Mouse (Mus musculus) midbrain, embryonic 14.5 days (tissue): ENCODE results near the gene Rab12. TPM values are rescaled to one million over a fixed set of nuclear protein-coding genes. Genes with fewer than 3 reads are reported as not detected.

Source experiments
- ATAC-seq: fragments of 200-750 bp; cut with Nextera tagmentation; 2 replicates; pipeline ENCODE4 v1.8.0; 2017; ENCODE audit warnings: moderate number of reproducible peaks, moderate library complexity; ENCODE audit not compliant: low FRiP score, low TSS enrichment
- DNase-seq: peaks from one replicate; pipeline ENCODE4 v3.0.0-alpha.2; 2015
- H3K27ac ChIP-seq: fragments of 300-500 bp; sonication (generic); replicated peaks from 2 replicates; pipeline ENCODE4 v1.5.1; 2014; ENCODE audit warnings: mild to moderate bottlenecking, low read depth, low read length, moderate library complexity
- H3K27me3 ChIP-seq: fragments of 300-500 bp; sonication (generic); 2 replicates; pipeline ENCODE4 v1.6.1; 2014; ENCODE audit warnings: low read length, control low read depth, mixed read lengths; ENCODE audit not compliant: control insufficient read depth, insufficient read depth
- H3K36me3 ChIP-seq: fragments of 300-500 bp; sonication (generic); 2 replicates; pipeline ENCODE4 v1.6.1; 2014; ENCODE audit warnings: low read length, control low read depth; ENCODE audit not compliant: control insufficient read depth, insufficient read depth
- H3K4me1 ChIP-seq: fragments of 300-500 bp; sonication (generic); 2 replicates; pipeline ENCODE4 v1.6.1; 2014; ENCODE audit warnings: mild to moderate bottlenecking, antibody characterized with exemption, low read length, control low read depth; ENCODE audit not compliant: control insufficient read depth, insufficient read depth
- H3K4me2 ChIP-seq: fragments of 300-500 bp; sonication (generic); 2 replicates; pipeline ENCODE4 v1.6.1; 2014; ENCODE audit warnings: mild to moderate bottlenecking, low read length, moderate library complexity
- H3K4me3 ChIP-seq: fragments of 300-500 bp; sonication (generic); replicated peaks from 2 replicates; pipeline ENCODE4 v1.5.1; 2014; ENCODE audit warnings: low read depth, low read length
- H3K9ac ChIP-seq: fragments of 300-500 bp; sonication (generic); replicated peaks from 2 replicates; pipeline ENCODE4 v1.6.1; 2014; ENCODE audit warnings: mild to moderate bottlenecking, low read length, moderate library complexity
- H3K9me3 ChIP-seq: fragments of 300-500 bp; sonication (generic); 2 replicates; pipeline ENCODE4 v1.6.1; 2016; ENCODE audit warnings: low read length, control low read depth, mixed read lengths; ENCODE audit not compliant: control insufficient read depth
- WGBS: fragments of 180-500 bp; shearing (Covaris S2); extraction: QIAGEN DNeasy Blood & Tissue Kit; methylation state at CpG from one replicate; pipeline ENCODE4 v1.1.7; 2014; 5-methylcytosine and 5-hydroxymethylcytosine counted together
- polyA plus RNA-seq: library from polyadenylated mRNA; unstranded; fragments of >200 nt; fragmentation: Nextera tagmentation; extraction: Ambion mirVana; gene quantifications from 2 replicates; pipeline ENCODE4 v1.2.1, GENCODE M21; 2014

Gene Rab12
- 83.8 and 91.0 TPM in 2 replicates for polyA plus RNA-seq

- 9% methylated on average over 71 of the region's 71 CpGs for WGBS
- Histone ChIP-seq H3K36me3 (no peaks in the 10 kb centered on the region), H3K4me2 (peak within 1 kb of the TSS; percentile 65), H3K4me3 (peak within 1 kb of the TSS; percentile 95), H3K9me3 (no peaks in the 10 kb centered on the region), H3K27ac (peak within 1 kb of the TSS; percentile 63), H3K4me1 (peaks cover 15% of the 10 kb centered on the region), H3K9ac (peak within 1 kb of the TSS; percentile 98), H3K27me3 (no peaks in the 10 kb centered on the region)
- peak; percentile 94 for DNase-seq
- ATAC-seq = peak; percentile 96
Observed at GRCm38 (mm10) chr17:66519554-66520553, at the start of gene Rab12. TSS of gene Rab12 (minus strand) at chr17:66519729.

- no peak overlapping the region for H3K4me2 ChIP-seq
- no peak overlapping the region for H3K27ac ChIP-seq
- 79% methylated on average over 7 of the region's 7 CpGs for WGBS
- H3K9ac ChIP-seq = no peak overlapping the region
- H3K4me3 ChIP-seq = no peak overlapping the region
- H3K36me3 ChIP-seq = no peaks in the 10 kb centered on the region
- no peaks in the 10 kb centered on the region for H3K27me3 ChIP-seq
- no peak for DNase-seq
- no peaks in the 10 kb centered on the region for H3K4me1 ChIP-seq
- no peaks in the 10 kb centered on the region for H3K9me3 ChIP-seq
- ATAC-seq = no peak
Observed at GRCm38 (mm10) chr17:66564213-66564612, 44.7 kb upstream of the Rab12 start.

GRCm38 (mm10) chr17:66563551-66563950 is 44.0 kb upstream of the Rab12 start:
- 85% methylated on average over 1 of the region's 1 CpGs for WGBS

GRCm38 (mm10) chr17:66561380-66561779 is 41.9 kb upstream of the Rab12 start:
- no peak overlapping the region for H3K27ac ChIP-seq
- no peaks in the 10 kb centered on the region for H3K27me3 ChIP-seq
- no peaks in the 10 kb centered on the region for H3K9me3 ChIP-seq
- no peak overlapping the region for H3K9ac ChIP-seq
- H3K36me3 ChIP-seq = no peaks in the 10 kb centered on the region
- WGBS = 87% methylated on average over 2 of the region's 2 CpGs
- no peaks in the 10 kb centered on the region for H3K4me1 ChIP-seq
- H3K4me3 ChIP-seq = no peak overlapping the region
- ATAC-seq = no peak
- H3K4me2 ChIP-seq = no peak overlapping the region
- no peak for DNase-seq

More at GRCm38 (mm10) chr17:66563551-66563950, 44.0 kb upstream of the Rab12 start:
- no peak for DNase-seq
- Histone ChIP-seq H3K4me3 (no peak overlapping the region), H3K9ac (no peak overlapping the region), H3K4me2 (no peak overlapping the region), H3K36me3 (no peaks in the 10 kb centered on the region), H3K27me3 (no peaks in the 10 kb centered on the region), H3K9me3 (no peaks in the 10 kb centered on the region), H3K4me1 (no peaks in the 10 kb centered on the region), H3K27ac (no peak overlapping the region)
- no peak for ATAC-seq

GRCm38 (mm10) chr17:66558404-66559317 is 39.1 kb upstream of the Rab12 start:
- DNase-seq (no peak), ATAC-seq (no peak)
- H3K27ac ChIP-seq = no peak overlapping the region
- H3K9ac ChIP-seq = no peak overlapping the region
- no peaks in the 10 kb centered on the region for H3K27me3 ChIP-seq
- no peaks in the 10 kb centered on the region for H3K36me3 ChIP-seq
- no peaks in the 10 kb centered on the region for H3K4me1 ChIP-seq
- whole genome bisulfite sequencing = 86% methylated on average over 17 of the region's 17 CpGs
- H3K4me2 ChIP-seq = no peak overlapping the region
- H3K9me3 ChIP-seq = no peaks in the 10 kb centered on the region
- no peak overlapping the region for H3K4me3 ChIP-seq

- WGBS = 79% methylated on average over 4 of the region's 4 CpGs
Observed at GRCm38 (mm10) chr17:66552690-66553089, 33.2 kb upstream of the Rab12 start.

GRCm38 (mm10) chr17:66550486-66550885 is 31.0 kb upstream of the Rab12 start:
- ATAC-seq = no peak
- WGBS = 91% methylated on average over 5 of the region's 5 CpGs
- no peaks in the 10 kb centered on the region for H3K4me1 ChIP-seq
- no peaks in the 10 kb centered on the region for H3K36me3 ChIP-seq
- no peak overlapping the region for H3K27ac ChIP-seq
- H3K4me2 ChIP-seq = no peak overlapping the region
- no peak overlapping the region for H3K9ac ChIP-seq
- DNase-seq = no peak
- no peaks in the 10 kb centered on the region for H3K9me3 ChIP-seq
- no peaks in the 10 kb centered on the region for H3K27me3 ChIP-seq
- no peak overlapping the region for H3K4me3 ChIP-seq

More at GRCm38 (mm10) chr17:66552690-66553089, 33.2 kb upstream of the Rab12 start:
- no peaks in the 10 kb centered on the region for H3K36me3 ChIP-seq
- H3K4me3 ChIP-seq = no peak overlapping the region
- no peaks in the 10 kb centered on the region for H3K9me3 ChIP-seq
- no peaks in the 10 kb centered on the region for H3K27me3 ChIP-seq
- DNase-seq (no peak), ATAC-seq (no peak)
- H3K27ac ChIP-seq = no peak overlapping the region
- no peak overlapping the region for H3K9ac ChIP-seq
- H3K4me2 ChIP-seq = no peak overlapping the region
- H3K4me1 ChIP-seq = no peaks in the 10 kb centered on the region

GRCm38 (mm10) chr17:66532285-66532684 is 12.8 kb upstream of the Rab12 start:
- Histone ChIP-seq H3K9ac (no peak overlapping the region), H3K4me3 (no peak overlapping the region), H3K27me3 (no peaks in the 10 kb centered on the region), H3K27ac (no peak overlapping the region), H3K4me1 (no peaks in the 10 kb centered on the region), H3K9me3 (0 out of 2 replicates have a peak, but pooled peaks cover 6% of the 10 kb centered on the region), H3K36me3 (no peaks in the 10 kb centered on the region), H3K4me2 (no peak overlapping the region)
- 84% methylated on average over 1 of the region's 1 CpGs for WGBS
- ATAC-seq = no peak
- DNase-seq = no peak
